Mouse (Mus musculus): Measurements from ENCODE around the gene Ppp6r3. TPM values are rescaled to one million over a fixed set of nuclear protein-coding genes. Genes with fewer than 3 reads are reported as not detected.

Ppp6r3 gene
- total and polyA plus RNA-seq, 2 experiments from 2014 or later = 32.3 to 111 TPM

- H3K4me2 ChIP-seq (ENCODE audit: low read depth, low read length, poor library complexity, severe bottlenecking) = no peak overlapping the region
- no peak overlapping the region for H3K4me3 ChIP-seq (ENCODE audit: low read depth, low read length)
- no peaks in the 10 kb centered on the region for H3K9me3 ChIP-seq (ENCODE audit: low read length)
- TF ChIP-seq CTCF (IDR thresholded peaks at IDR 0.05) = no peak
- 84% methylated on average over 2 of the region's 2 CpGs for WGBS
- no peak for DNase-seq (ENCODE audit: low spot score)
- H3K9ac ChIP-seq (replicated peaks; ENCODE audit: low read length, poor library complexity, severe bottlenecking) = no peak overlapping the region
- no peaks in the 10 kb centered on the region for H3K4me1 ChIP-seq (ENCODE audit: insufficient read depth, low read length)
- ATAC-seq (ENCODE audit: low FRiP score) = no peak
- no peaks in the 10 kb centered on the region for H3K36me3 ChIP-seq (ENCODE audit: insufficient read depth, low read length)
- H3K27ac ChIP-seq (ENCODE audit: low read depth, low read length) = no peak overlapping the region
- no peaks in the 10 kb centered on the region for H3K27me3 ChIP-seq (ENCODE audit: insufficient read depth, low read length)
Measured at GRCm38 (mm10) chr19:3424214-3424613, 151.3 kb downstream of the Ppp6r3 start.

- Histone ChIP-seq H3K9ac (replicated peaks; ENCODE audit: low read length, poor library complexity, severe bottlenecking) (no peak overlapping the region), H3K27me3 (ENCODE audit: insufficient read depth, low read length) (no peaks in the 10 kb centered on the region), H3K4me2 (ENCODE audit: low read depth, low read length, poor library complexity, severe bottlenecking) (no peak overlapping the region), H3K4me3 (ENCODE audit: low read depth, low read length) (no peak overlapping the region), H3K9me3 (ENCODE audit: low read length) (no peaks in the 10 kb centered on the region), H3K4me1 (ENCODE audit: insufficient read depth, low read length) (no peaks in the 10 kb centered on the region), H3K36me3 (ENCODE audit: insufficient read depth, low read length) (no peaks in the 10 kb centered on the region), H3K27ac (ENCODE audit: low read depth, low read length) (no peak overlapping the region)
- ATAC-seq (ENCODE audit: low FRiP score) (no peak), DNase-seq (ENCODE audit: low spot score) (no peak)
- TF ChIP-seq CTCF (IDR thresholded peaks at IDR 0.05) = no peak
- 59% methylated on average over 4 of the region's 4 CpGs for WGBS
Measured at GRCm38 (mm10) chr19:3422981-3423380, 152.6 kb downstream of the Ppp6r3 start.

- no peak for ATAC-seq (ENCODE audit: low FRiP score)
- no peak for TF ChIP-seq CTCF (IDR thresholded peaks at IDR 0.05)
- no peaks in the 10 kb centered on the region for H3K27me3 ChIP-seq (ENCODE audit: insufficient read depth, low read length)
- H3K4me1 ChIP-seq (ENCODE audit: insufficient read depth, low read length) = no peaks in the 10 kb centered on the region
- WGBS = 32% methylated on average over 6 of the region's 6 CpGs
- no peak overlapping the region for H3K4me3 ChIP-seq (ENCODE audit: low read depth, low read length)
- H3K27ac ChIP-seq (ENCODE audit: low read depth, low read length) = no peak overlapping the region
- no peaks in the 10 kb centered on the region for H3K36me3 ChIP-seq (ENCODE audit: insufficient read depth, low read length)
- H3K9ac ChIP-seq (replicated peaks; ENCODE audit: low read length, poor library complexity, severe bottlenecking) = no peak overlapping the region
- no peak overlapping the region for H3K4me2 ChIP-seq (ENCODE audit: low read depth, low read length, poor library complexity, severe bottlenecking)
- H3K9me3 ChIP-seq (ENCODE audit: low read length) = no peaks in the 10 kb centered on the region
- DNase-seq (ENCODE audit: low spot score) = peak; percentile 31
Measured at GRCm38 (mm10) chr19:3422488-3422887, 153.1 kb downstream of the Ppp6r3 start.

GRCm38 (mm10) chr19:3419251-3419650 is 156.3 kb downstream of the Ppp6r3 start:
- no peak for ATAC-seq (ENCODE audit: low FRiP score)
- H3K9ac ChIP-seq (replicated peaks; ENCODE audit: low read length, poor library complexity, severe bottlenecking) = no peak overlapping the region
- H3K27me3 ChIP-seq (ENCODE audit: insufficient read depth, low read length) = no peaks in the 10 kb centered on the region
- no peak for DNase-seq (ENCODE audit: low spot score)
- H3K9me3 ChIP-seq (ENCODE audit: low read length) = no peaks in the 10 kb centered on the region
- 66% methylated on average over 5 of the region's 5 CpGs for WGBS
- H3K4me2 ChIP-seq (ENCODE audit: low read depth, low read length, poor library complexity, severe bottlenecking) = no peak overlapping the region
- H3K4me1 ChIP-seq (ENCODE audit: insufficient read depth, low read length) = no peaks in the 10 kb centered on the region
- no peaks in the 10 kb centered on the region for H3K36me3 ChIP-seq (ENCODE audit: insufficient read depth, low read length)
- H3K4me3 ChIP-seq (ENCODE audit: low read depth, low read length) = no peak overlapping the region
- TF ChIP-seq CTCF (IDR thresholded peaks at IDR 0.05) = 0 out of 2 replicates have a peak, but pooled peaks have one; percentile 2
- H3K27ac ChIP-seq (ENCODE audit: low read depth, low read length) = no peak overlapping the region

GRCm38 (mm10) chr19:3414268-3414733 is 161.2 kb downstream of the Ppp6r3 start, which contains the start of gene Gal:
Gal (minus strand) TSS chr19:3414544.
- Histone ChIP-seq H3K4me2 (ENCODE audit: low read depth, low read length, poor library complexity, severe bottlenecking) (peak within 1 kb of the TSS; percentile 50), H3K27ac (ENCODE audit: low read depth, low read length) (no peak within 1 kb of the TSS), H3K4me1 (ENCODE audit: insufficient read depth, low read length) (no peaks in the 10 kb centered on the region), H3K9me3 (ENCODE audit: low read length) (no peaks in the 10 kb centered on the region), H3K4me3 (ENCODE audit: low read depth, low read length) (peak within 1 kb of the TSS; percentile 29), H3K27me3 (ENCODE audit: insufficient read depth, low read length) (0 out of 2 replicates have a peak, but pooled peaks cover 6% of the 10 kb centered on the region), H3K36me3 (ENCODE audit: insufficient read depth, low read length) (no peaks in the 10 kb centered on the region), H3K9ac (replicated peaks; ENCODE audit: low read length, poor library complexity, severe bottlenecking) (peak within 1 kb of the TSS; percentile 44; the same call in 1 of the 2 replicates)
- 0 out of 2 replicates have a peak, but pooled peaks have one; percentile 42 for ATAC-seq (ENCODE audit: low FRiP score)
- no peak for TF ChIP-seq CTCF (IDR thresholded peaks at IDR 0.05)
- 5% methylated on average over 32 of the region's 37 CpGs for WGBS
- DNase-seq (ENCODE audit: low spot score) = no peak

- DNase-seq (ENCODE audit: low spot score) (no peak), ATAC-seq (ENCODE audit: low FRiP score) (no peak)
- no peaks in the 10 kb centered on the region; the same call in 1 of the 2 replicates for H3K4me1 ChIP-seq (ENCODE audit: insufficient read depth, low read length)
- no peaks in the 10 kb centered on the region for H3K36me3 ChIP-seq (ENCODE audit: insufficient read depth, low read length)
- TF ChIP-seq CTCF (IDR thresholded peaks at IDR 0.05) = no peak
- H3K4me2 ChIP-seq (ENCODE audit: low read depth, low read length, poor library complexity, severe bottlenecking) = no peak overlapping the region
- H3K27ac ChIP-seq (ENCODE audit: low read depth, low read length) = no peak overlapping the region
- WGBS = 58% methylated on average over 1 of the region's 1 CpGs
- H3K27me3 ChIP-seq (ENCODE audit: insufficient read depth, low read length) = no peaks in the 10 kb centered on the region
- H3K9ac ChIP-seq (replicated peaks; ENCODE audit: low read length, poor library complexity, severe bottlenecking) = no peak overlapping the region
- H3K9me3 ChIP-seq (ENCODE audit: low read length) = no peaks in the 10 kb centered on the region
- no peak overlapping the region for H3K4me3 ChIP-seq (ENCODE audit: low read depth, low read length)
Measured at GRCm38 (mm10) chr19:3405531-3406281, 169.8 kb downstream of the Ppp6r3 start.

Other genes with a start within 250 kb of the Ppp6r3 start
- 0.27 and 1.2 TPM in 2 replicates for gene Tesmin, start 186.9 kb downstream of the Ppp6r3 start, total RNA-seq (2014; rRNA removed)
- 0.93 and 1.3 TPM in 2 replicates for gene Tesmin, start 186.9 kb downstream of the Ppp6r3 start, polyA plus RNA-seq (2015; fragmentation: Nextera tagmentation; extraction: Ambion mirVana)
- 1.9 and 5.3 TPM in 2 replicates for gene Gal, start 161.2 kb downstream of the Ppp6r3 start, total RNA-seq (2014; rRNA removed)
- 29.5 and 30.0 TPM in 2 replicates for gene Gal, start 161.2 kb downstream of the Ppp6r3 start, polyA plus RNA-seq (2015; fragmentation: Nextera tagmentation; extraction: Ambion mirVana)
- 9.9 and 15.0 TPM in 2 replicates for gene Lrp5, start 110.8 kb upstream of the Ppp6r3 start, total RNA-seq (2014; rRNA removed)
- gene Lrp5, start 110.8 kb upstream of the Ppp6r3 start, polyA plus RNA-seq (2015; fragmentation: Nextera tagmentation; extraction: Ambion mirVana) = 0.58 and 0.74 TPM in 2 replicates
- 31.8 and 33.3 TPM in 2 replicates for gene 1810055G02Rik, start 132.5 kb upstream of the Ppp6r3 start, total RNA-seq (2014; rRNA removed)
- 29.4 and 36.1 TPM in 2 replicates for gene 1810055G02Rik, start 132.5 kb upstream of the Ppp6r3 start, polyA plus RNA-seq (2015; fragmentation: Nextera tagmentation; extraction: Ambion mirVana)
- gene Kmt5b, start 191.7 kb upstream of the Ppp6r3 start, total RNA-seq (2014; rRNA removed) = 64.0 and 98.6 TPM in 2 replicates
- 35.6 and 41.4 TPM in 2 replicates for gene Kmt5b, start 191.7 kb upstream of the Ppp6r3 start, polyA plus RNA-seq (2015; fragmentation: Nextera tagmentation; extraction: Ambion mirVana)

Data from midbrain, postnatal 0 days (tissue).